ENCODE assay signal across 8 mouse cellular contexts in genomic region chr11:61408184-61409027, GRCm38 (mm10). TPM values are rescaled to one million over a fixed set of nuclear protein-coding genes. Genes with fewer than 3 reads are reported as not detected.
DNase-seq lines count a peak whose midpoint lies in the region; ATAC-seq lines count a peak whose summit lies in the region.

No protein-coding gene starts in this region.

- intact Hi-C loops in gastrocnemius, postnatal 36 days (cut with DNase I): no loop called here
- intact Hi-C loops in left cerebral cortex, postnatal 4 days (cut with DNase I): loop anchor here (2.0 kb wide), 1 partner anchor 304 kb away; no protein-coding TSS in a partner anchor

- peak overlapping the region; percentile 52 for H3K4me3 ChIP-seq in intestine, embryonic 14.5 days (ENCODE audit: low read depth, low read length)

- H3K27ac ChIP-seq in intestine, embryonic 14.5 days (ENCODE audit: low read depth): peak overlapping the region; percentile 82

- no peaks in the 10 kb centered on the region for H3K9me3 ChIP-seq in intestine, embryonic 14.5 days (ENCODE audit: control insufficient read depth, low read length)

- DNase-seq in adrenal gland, adult 2 months: peak; percentile 92
- DNase-seq in embryo, embryonic 10 days (ENCODE audit: low spot score): peak; percentile 83
- DNase-seq in gastrocnemius, postnatal 36 days: peak; percentile 71 to 87
- DNase-seq in intestine, embryonic 14.5 days (ENCODE audit: low spot score): peak; percentile 72
- peak; percentile 80 for DNase-seq in left cerebral cortex, postnatal 4 days
- peak; percentile 78 for DNase-seq in mesoderm, embryonic 11.5 days (ENCODE audit: low read depth, low spot score)
- peak; percentile 88 for DNase-seq in right cerebral cortex, postnatal 25 days
- no peak for DNase-seq in T-cell, adult 2 months (ENCODE audit: low spot score)

- no peaks in the 10 kb centered on the region for H3K36me3 ChIP-seq in intestine, embryonic 14.5 days (ENCODE audit: control insufficient read depth, insufficient read depth, low read length)

- under 1% methylated on average over 64 of the region's 64 CpGs for WGBS in intestine, embryonic 14.5 days

- peak; percentile 90 for ATAC-seq in intestine, embryonic 14.5 days (replicated peaks; ENCODE audit: low FRiP score, low TSS enrichment, low read depth)

- no peaks in the 10 kb centered on the region for H3K4me1 ChIP-seq in intestine, embryonic 14.5 days (replicated peaks; ENCODE audit: control insufficient read depth, insufficient read depth, low read length)

- H3K9ac ChIP-seq in intestine, embryonic 14.5 days (ENCODE audit: low read length): peak overlapping the region; percentile 55

- H3K27me3 ChIP-seq in intestine, embryonic 14.5 days (replicated peaks; ENCODE audit: control insufficient read depth, insufficient read depth, low read length): no peaks in the 10 kb centered on the region

- H3K4me2 ChIP-seq in intestine, embryonic 14.5 days (ENCODE audit: low read length): peak overlapping the region; percentile 63

RNA-seq across cellular contexts. Expression of gene Slc47a1, which starts 30.3 kb away (rescaled TPM):
- total RNA-seq in adrenal gland, adult 2 months (2021): 1 to 10 TPM in 1 of 2 experiments, under 1 TPM in 1; 0.79 to 1.4 TPM
- polyA plus RNA-seq in adrenal gland, adult 2 months (2012; rRNA removed): 0.12 and 1.1 TPM in 2 replicates
- total RNA-seq in gastrocnemius, postnatal 36 days (2021): 10 to 100 TPM; 19.1 to 22.9 TPM
- polyA plus RNA-seq in intestine, embryonic 14.5 days (2014; fragmentation: Nextera tagmentation; extraction: Ambion mirVana): 0.43 and 0.62 TPM in 2 replicates
- total RNA-seq in left cerebral cortex, postnatal 4 days (2021): 1 to 10 TPM; 1.5 to 2.1 TPM

RNA-seq across cellular contexts. Expression of gene Rnf112, which starts 45.5 kb away (rescaled TPM):
- total RNA-seq in adrenal gland, adult 2 months (2021): 1 to 10 TPM; 1.2 to 2.6 TPM
- polyA plus RNA-seq in adrenal gland, adult 2 months (2012; rRNA removed): 1.1 and 2.2 TPM in 2 replicates
- total RNA-seq in gastrocnemius, postnatal 36 days (2021): under 1 TPM; 0.07 to 0.23 TPM
- 0.85 and 1.0 TPM in 2 replicates for polyA plus RNA-seq in intestine, embryonic 14.5 days (2014; fragmentation: Nextera tagmentation; extraction: Ambion mirVana)
- 100 to 1,000 TPM in 1 of 2 experiments, 10 to 100 TPM in 1; 89.8 to 101 TPM for total RNA-seq in left cerebral cortex, postnatal 4 days (2021)

Comparison
In these comparisons a context has a peak if more than half of its experiments do, and no peak if none do; other contexts are left out.
1. RNA of gene Slc47a1, which starts 30.3 kb away (total RNA-seq): 19.1 to 22.9 TPM in gastrocnemius, postnatal 36 days; 1.5 to 2.1 TPM in left cerebral cortex, postnatal 4 days and 0.79 to 1.4 TPM in adrenal gland, adult 2 months; every median in the first group is over 4 times any median in the second.
2. RNA of gene Rnf112, which starts 45.5 kb away (total RNA-seq): 89.8 to 101 TPM in left cerebral cortex, postnatal 4 days; 1.2 to 2.6 TPM in adrenal gland, adult 2 months and 0.07 to 0.23 TPM in gastrocnemius, postnatal 36 days; every median in the first group is over 10 times any median in the second.